Mouse (Mus musculus) liver, postnatal 0 days (tissue): ENCODE measurements at regions not wholly inside any gene's neighbourhood (a gene's known extent, or its start where the extent isn't known, plus 50 kb on each side); places are given as distances from the start of the nearest gene placed in this dataset.

Source experiments
- CTCF ChIP-seq: sonication (generic); IDR thresholded peaks from 2 replicates; pipeline ENCODE4 v1.5.1; 2016; ENCODE audit warnings: antibody characterized with exemption, low read depth
- EP300 ChIP-seq: IDR thresholded peaks from 2 replicates; pipeline ENCODE4 v1.6.1; 2016; ENCODE audit warnings: antibody characterized with exemption, low read depth, mild to moderate bottlenecking

DNA sequence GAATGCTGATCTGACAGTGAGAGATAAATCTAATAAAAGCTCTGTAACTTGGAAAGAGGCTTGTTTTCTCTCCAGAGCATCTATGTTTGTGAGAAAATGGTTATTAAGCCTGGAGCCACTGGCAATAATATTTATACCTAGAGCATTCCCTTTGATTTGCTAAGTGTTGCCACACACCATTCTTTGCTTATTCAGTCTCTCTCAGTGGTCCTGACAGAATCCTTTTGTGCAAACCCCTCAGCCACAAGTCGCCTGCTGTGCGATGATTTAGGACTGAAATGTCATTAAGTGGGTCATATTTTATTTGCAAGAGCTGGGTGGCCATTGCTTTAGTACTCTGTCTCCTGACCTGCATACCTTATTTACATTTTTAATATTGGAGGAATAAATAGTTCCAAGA, 160.7 kb downstream of the Trmt11 start:
- TF ChIP-seq EP300: no peak
- no peak for TF ChIP-seq CTCF
